Mouse (Mus musculus): ENCODE measurements around the gene Syt7. TPM values are rescaled to one million over a fixed set of nuclear protein-coding genes. Genes with fewer than 3 reads are reported as not detected.

The Syt7 gene
- total RNA-seq, 2 experiments from 2014 or later, result 2.3 to 2.5 TPM

DNA sequence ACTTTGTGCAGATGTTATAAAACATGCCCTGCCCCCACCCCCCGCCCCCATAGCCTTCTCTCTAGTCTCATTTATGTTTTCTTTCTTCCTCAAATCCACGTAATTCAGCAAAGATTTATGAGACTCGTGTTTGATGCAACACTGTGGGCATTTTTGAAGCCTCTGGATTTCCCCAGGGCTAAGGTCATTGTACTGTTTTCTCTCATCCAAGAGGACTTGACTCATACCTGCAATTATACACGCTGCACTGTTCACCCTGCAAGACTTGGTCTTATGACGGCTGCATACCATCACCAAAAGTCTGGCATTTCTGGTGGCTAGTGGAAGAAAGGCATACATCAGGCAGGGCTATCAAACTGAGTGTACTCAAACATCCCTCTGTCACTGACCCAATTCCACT is 8.9 kb upstream of the Syt7 start:
- intact Hi-C loops (cut with DNase I), result no loop called here
- DNase-seq, result no peak

- intact Hi-C loops (cut with DNase I), result no loop called here
- no peak for DNase-seq
Observed at GRCm38 (mm10) chr19:10387660-10388059, 1.2 kb upstream of the Syt7 start.

DNA sequence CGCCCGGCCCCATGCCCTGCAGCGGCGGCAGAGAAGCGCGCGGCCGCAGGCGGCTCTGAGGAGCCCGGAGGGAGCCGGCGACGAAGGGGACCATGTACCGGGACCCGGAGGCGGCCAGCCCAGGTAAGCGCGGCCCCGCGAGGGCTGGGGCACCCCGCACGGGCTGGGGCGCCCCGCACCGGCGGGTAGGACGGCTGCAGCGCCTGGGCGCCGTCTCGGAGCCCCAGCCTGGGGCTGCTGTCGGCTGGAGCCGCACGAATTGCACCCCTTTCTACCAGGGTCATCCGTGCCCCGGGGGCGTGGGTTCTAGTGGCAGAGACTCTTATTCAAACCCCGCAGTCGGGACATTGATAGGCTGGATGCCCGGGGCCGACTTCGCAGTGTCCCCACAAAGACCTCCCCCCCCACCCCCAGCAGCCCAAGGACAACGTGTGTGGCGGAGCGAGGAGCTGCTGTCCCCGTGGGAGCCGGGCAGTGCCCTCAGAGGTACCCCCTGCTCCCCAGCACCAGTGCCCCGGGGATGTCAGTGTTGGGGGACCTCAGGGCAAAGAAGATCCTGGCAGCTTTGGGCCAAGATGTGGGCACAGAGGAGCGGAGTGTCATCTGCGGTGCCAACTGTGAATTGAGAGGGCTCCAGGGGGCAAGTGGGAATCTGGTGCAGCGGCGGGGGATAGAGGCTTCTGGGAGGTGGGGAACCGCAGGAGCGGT is 655 bp downstream of the Syt7 start:
- no peak for DNase-seq
- intact Hi-C loops (cut with DNase I), result loop anchor here (5.0 kb wide), 1 partner anchor 57 kb away; no protein-coding TSS in a partner anchor

- no peak for DNase-seq
- intact Hi-C loops (cut with DNase I), result loop anchor here (5.0 kb wide), 1 partner anchor 58 kb away; no protein-coding TSS in a partner anchor
Observed at GRCm38 (mm10) chr19:10390099-10390680, 1.3 kb downstream of the Syt7 start.

- no peak for DNase-seq
- intact Hi-C loops (cut with DNase I), result loop anchor here (5.0 kb wide), 1 partner anchor 59 kb away; no protein-coding TSS in a partner anchor
Observed at GRCm38 (mm10) chr19:10391028-10391427, 2.1 kb downstream of the Syt7 start.

- no peak for DNase-seq
- intact Hi-C loops (cut with DNase I), result loop anchor here (5.0 kb wide), 1 partner anchor 60 kb away; no protein-coding TSS in a partner anchor
Observed at GRCm38 (mm10) chr19:10391995-10392394, 3.1 kb downstream of the Syt7 start.

GRCm38 (mm10) chr19:10393471-10393870 is 4.6 kb downstream of the Syt7 start:
- intact Hi-C loops (cut with DNase I), result loop anchor here (5.0 kb wide), 1 partner anchor 61 kb away; no protein-coding TSS in a partner anchor
- no peak for DNase-seq

GRCm38 (mm10) chr19:10393874-10394500 is 5.1 kb downstream of the Syt7 start:
- intact Hi-C loops (cut with DNase I), result loop anchor here (5.0 kb wide), 1 partner anchor 62 kb away; no protein-coding TSS in a partner anchor
- no peak for DNase-seq

GRCm38 (mm10) chr19:10395174-10395573 is 6.3 kb downstream of the Syt7 start:
- intact Hi-C loops (cut with DNase I), result no loop called here
- no peak for DNase-seq

- DNase-seq, result no peak
- intact Hi-C loops (cut with DNase I), result no loop called here
Observed at GRCm38 (mm10) chr19:10396962-10397361, 8.1 kb downstream of the Syt7 start.

GRCm38 (mm10) chr19:10397479-10398153 is 8.7 kb downstream of the Syt7 start:
- no peak for DNase-seq
- intact Hi-C loops (cut with DNase I), result no loop called here

DNA sequence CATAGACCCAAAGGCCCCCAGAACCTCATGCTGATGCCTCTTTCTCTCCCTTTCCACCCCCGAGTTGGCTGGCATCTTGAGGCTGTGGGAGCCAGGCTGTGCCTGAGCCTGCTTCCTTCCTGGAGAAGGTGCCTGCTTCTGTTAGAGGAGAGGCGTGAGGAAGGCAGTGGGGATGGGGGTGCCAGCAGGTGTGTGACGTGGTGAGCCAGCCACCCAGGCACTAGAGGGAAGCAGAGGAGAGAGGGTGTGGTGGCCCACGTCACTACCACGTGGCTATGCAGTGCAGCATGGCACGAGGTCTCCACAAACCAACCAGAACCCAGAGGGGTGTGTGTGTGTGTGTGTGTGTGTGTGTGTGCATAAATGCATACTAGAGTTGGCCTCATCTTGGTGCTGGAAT is 9.4 kb downstream of the Syt7 start:
- DNase-seq, result no peak
- intact Hi-C loops (cut with DNase I), result no loop called here

GRCm38 (mm10) chr19:10402771-10403494 is 14.0 kb downstream of the Syt7 start:
- no peak for DNase-seq
- intact Hi-C loops (cut with DNase I), result no loop called here

- DNase-seq, result no peak
- intact Hi-C loops (cut with DNase I), result no loop called here
Observed at GRCm38 (mm10) chr19:10403593-10404380, 14.9 kb downstream of the Syt7 start.

DNA sequence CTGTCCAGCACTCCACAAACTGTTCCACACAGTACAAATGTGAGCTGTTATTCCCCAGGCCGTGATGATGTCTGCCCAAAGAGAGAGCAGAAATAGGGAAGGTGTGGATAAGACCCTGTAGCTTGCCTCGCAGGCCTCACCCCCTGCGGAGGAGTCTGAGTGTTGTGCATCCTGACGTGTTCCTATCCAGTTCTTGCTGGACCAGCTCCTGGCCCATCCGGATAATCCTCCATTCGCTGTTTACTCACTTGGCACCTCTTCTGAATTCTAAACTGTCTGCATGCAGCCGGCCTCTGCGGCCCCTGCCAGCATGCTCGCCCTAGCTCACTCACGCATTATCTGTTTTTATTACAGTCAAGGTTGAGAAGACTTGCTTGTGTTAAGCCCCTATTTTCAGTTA is 15.5 kb downstream of the Syt7 start:
- DNase-seq, result no peak
- intact Hi-C loops (cut with DNase I), result no loop called here

GRCm38 (mm10) chr19:10404911-10405310 is 16.0 kb downstream of the Syt7 start:
- intact Hi-C loops (cut with DNase I), result no loop called here
- DNase-seq, result no peak

DNA sequence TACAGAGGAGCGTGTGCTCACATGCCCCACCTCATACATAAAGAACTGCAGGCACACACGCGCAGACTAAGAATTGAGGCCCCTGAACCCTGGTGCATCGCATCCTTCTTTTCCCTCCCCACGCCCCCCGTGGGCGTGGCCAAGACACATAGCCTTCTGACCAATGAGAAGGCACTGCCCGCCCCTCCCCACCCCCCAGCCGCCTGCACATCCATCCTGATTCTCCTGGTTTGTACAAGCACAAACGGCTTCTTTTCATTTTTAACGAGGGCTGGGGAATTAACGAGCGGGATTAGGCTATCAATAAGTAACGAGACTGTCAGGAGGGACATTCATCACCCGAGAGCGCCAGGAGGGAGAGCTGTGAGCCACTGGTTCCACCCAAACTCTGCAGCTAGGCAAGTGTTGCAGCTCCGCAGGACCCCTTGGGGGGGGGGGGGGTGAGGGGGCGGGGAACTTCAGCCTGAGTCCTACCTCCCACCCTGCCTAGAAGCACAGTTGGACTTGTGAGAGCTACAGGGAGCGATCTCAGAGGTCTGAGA is 24.9 kb downstream of the Syt7 start:
- DNase-seq, result no peak
- intact Hi-C loops (cut with DNase I), result no loop called here

- no peak for DNase-seq
- intact Hi-C loops (cut with DNase I), result no loop called here
Observed at GRCm38 (mm10) chr19:10415508-10415907, 26.6 kb downstream of the Syt7 start.

DNA sequence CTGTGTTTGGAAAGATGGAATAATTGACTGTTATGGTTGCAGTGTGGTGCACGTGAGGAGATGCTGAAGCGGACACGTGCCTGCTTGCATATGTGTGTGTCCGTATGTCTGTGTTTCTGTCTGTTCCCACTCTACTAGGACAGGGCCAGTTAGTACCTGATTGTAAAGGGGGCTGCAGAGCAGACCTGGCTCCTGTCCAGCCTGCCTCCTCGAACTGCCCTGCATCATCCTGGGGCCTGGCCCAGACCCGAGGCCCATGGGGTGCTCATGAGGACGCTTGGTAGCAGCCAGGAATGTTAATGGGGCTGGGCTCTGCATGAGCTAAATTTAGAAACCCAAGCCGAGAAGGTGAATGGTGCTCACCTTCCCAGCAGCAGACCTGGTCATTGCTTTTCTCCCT is 28.0 kb downstream of the Syt7 start:
- no peak for DNase-seq
- intact Hi-C loops (cut with DNase I), result no loop called here
